Mouse (Mus musculus) heart, adult 2 months (tissue): ENCODE results near the gene Oscar.

Source experiments
- CTCF ChIP-seq: fragments of 200-600 bp; IDR thresholded peaks from 2 replicates; pipeline ENCODE4 v1.8.1; 2022; ENCODE audit warnings: antibody characterized with exemption, mild to moderate bottlenecking, moderate library complexity
- POLR2A ChIP-seq: fragments of 200-500 bp; IDR thresholded peaks from 2 replicates; pipeline ENCODE4 v1.6.1; 2011; ENCODE audit warnings: mild to moderate bottlenecking, low read depth, low read length, control low read depth; ENCODE audit not compliant: insufficient read depth

DNA sequence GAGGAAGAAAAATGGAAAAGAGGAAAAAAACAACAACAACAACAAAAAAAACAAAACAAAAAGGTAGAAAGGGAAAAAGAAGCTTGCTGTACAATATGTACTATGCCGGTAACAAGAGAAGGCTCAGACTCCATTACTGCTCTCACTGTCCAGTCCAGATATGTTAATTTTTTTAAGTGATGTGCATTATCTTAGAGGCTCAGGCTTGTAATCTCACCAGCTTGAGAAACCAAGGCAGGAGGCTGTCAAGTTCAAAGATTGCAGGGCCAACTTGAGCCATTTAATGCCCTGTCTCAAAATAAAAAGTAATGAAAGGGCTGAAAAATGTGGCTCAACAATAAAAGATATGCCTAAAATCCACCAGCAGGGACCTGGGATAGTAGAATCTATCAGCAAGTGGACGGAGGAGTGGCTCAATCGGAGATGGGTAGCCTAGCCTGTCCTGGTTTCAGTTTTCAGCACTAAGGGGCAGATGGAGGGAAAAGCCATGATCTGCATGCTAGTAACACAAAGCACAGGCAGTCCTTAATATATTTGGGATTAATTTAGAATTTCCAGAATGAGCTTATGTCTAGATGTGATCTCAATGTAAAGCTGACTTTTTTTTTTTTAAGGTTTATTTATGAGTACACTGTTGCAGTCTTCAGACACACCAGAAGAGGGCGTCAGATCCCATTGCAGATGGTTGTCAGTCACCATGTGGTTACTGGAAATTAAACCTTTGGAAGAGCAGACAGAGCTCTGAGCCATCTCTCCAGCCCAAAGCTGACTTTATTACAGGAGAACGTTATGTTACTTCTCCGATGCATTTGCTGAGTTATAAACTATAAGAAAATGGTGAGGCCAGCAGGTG, 658 bp upstream of the Oscar start:
- TF ChIP-seq POLR2A (no peak), CTCF (peak; percentile 65)
